29 mouse cellular contexts compared by ENCODE assay signal in genomic region chr16:92601270-92601826, GRCm38 (mm10).
"Had no signal": no experiment of that assay in that cellular context is flagged by ENCODE, and none has a peak within 500 bp of the region (broad histone marks: within the 10 kb centered on the region; RNA-seq: fewer than 3 reads in every experiment).

No protein-coding gene starts in this region.

- H3K36me3 ChIP-seq: embryonic facial prominence, embryonic 10.5 days; embryonic facial prominence, embryonic 12.5 days; embryonic facial prominence, embryonic 15.5 days; forebrain, embryonic 10.5 days; forebrain, embryonic 12.5 days; forebrain, embryonic 15.5 days had no signal

- H3K9me3 ChIP-seq: embryonic facial prominence, embryonic 10.5 days; embryonic facial prominence, embryonic 12.5 days; embryonic facial prominence, embryonic 13.5 days; embryonic facial prominence, embryonic 15.5 days; forebrain, embryonic 10.5 days; forebrain, embryonic 12.5 days; forebrain, embryonic 13.5 days; forebrain, embryonic 15.5 days had no signal

- H3K4me2 ChIP-seq: embryonic facial prominence, embryonic 12.5 days; embryonic facial prominence, embryonic 13.5 days; embryonic facial prominence, embryonic 15.5 days; forebrain, embryonic 12.5 days; forebrain, embryonic 13.5 days; forebrain, embryonic 15.5 days had no signal

- H3K9ac ChIP-seq: embryonic facial prominence, embryonic 12.5 days; embryonic facial prominence, embryonic 13.5 days; embryonic facial prominence, embryonic 15.5 days; forebrain, embryonic 12.5 days; forebrain, embryonic 13.5 days; forebrain, embryonic 15.5 days; forebrain, postnatal 0 days had no signal

- DNase-seq: cerebellum, adult 2 months; cerebellum, adult 8-10 months; cerebellum, adult 9-10 months; cerebellum, adult 9-11 months; cerebellum, postnatal 10 days; cerebellum, postnatal 14 days; cerebellum, postnatal 25 days; cerebellum, postnatal 36 days; embryo, embryonic 11 days; forebrain, postnatal 0 days; gastrocnemius, adult 2 months; gastrocnemius, postnatal 10 days; gastrocnemius, postnatal 14 days; gastrocnemius, postnatal 25 days; gastrocnemius, postnatal 36 days; heart, adult 11 months; heart, adult 18-20 months; heart, adult 2 months had no signal

- H3K27ac ChIP-seq: embryonic facial prominence, embryonic 10.5 days; embryonic facial prominence, embryonic 12.5 days; embryonic facial prominence, embryonic 13.5 days; embryonic facial prominence, embryonic 15.5 days; forebrain, embryonic 10.5 days; forebrain, embryonic 12.5 days; forebrain, embryonic 13.5 days; forebrain, embryonic 15.5 days; gastrocnemius, adult 2 months; heart, adult 2 months had no signal

- ATAC-seq: forebrain, embryonic 13.5 days; forebrain, embryonic 14.5 days; forebrain, embryonic 15.5 days; forebrain, embryonic 16.5 days; forebrain, postnatal 0 days had no signal

- H3K4me3 ChIP-seq: embryonic facial prominence, embryonic 10.5 days; embryonic facial prominence, embryonic 12.5 days; embryonic facial prominence, embryonic 13.5 days; embryonic facial prominence, embryonic 15.5 days; erythroblast, embryonic 14.5 days; forebrain, embryonic 10.5 days; forebrain, embryonic 12.5 days; forebrain, embryonic 13.5 days; forebrain, embryonic 15.5 days; gastrocnemius, adult 2 months; heart, adult 2 months had no signal
